Mouse (Mus musculus): ENCODE measurements around the gene Rad51b. TPM values are rescaled to one million over a fixed set of nuclear protein-coding genes. Genes with fewer than 3 reads are reported as not detected.

Rad51b gene
- total RNA-seq, 2 experiments from 2014 or later: 0.36 TPM; not detected in 1

- intact Hi-C loops (cut with DNase I): no loop called here
- no peak for TF ChIP-seq CTCF (IDR thresholded peaks at IDR 0.05)
- no peak for DNase-seq (ENCODE audit: extremely low spot score in 1 of 2, low spot score in 2 of 2)
- Histone ChIP-seq H3K4me3 (no peak overlapping the region), H3K27ac (no peak overlapping the region)
Observed at GRCm38 (mm10) chr12:79584556-79585307, 287.6 kb downstream of the Rad51b start.

GRCm38 (mm10) chr12:79585336-79585735 is 288.3 kb downstream of the Rad51b start:
- intact Hi-C loops (cut with DNase I): no loop called here
- no peak for TF ChIP-seq CTCF (IDR thresholded peaks at IDR 0.05)
- Histone ChIP-seq H3K4me3 (no peak overlapping the region), H3K27ac (no peak overlapping the region)
- DNase-seq (ENCODE audit: extremely low spot score in 1 of 2, low spot score in 2 of 2): no peak

GRCm38 (mm10) chr12:79588831-79589230 is 291.7 kb downstream of the Rad51b start:
- no peak for DNase-seq (ENCODE audit: extremely low spot score in 1 of 2, low spot score in 2 of 2)
- no peak overlapping the region for H3K27ac ChIP-seq
- no peak overlapping the region for H3K4me3 ChIP-seq
- TF ChIP-seq CTCF (IDR thresholded peaks at IDR 0.05): no peak
- intact Hi-C loops (cut with DNase I): no loop called here

DNA sequence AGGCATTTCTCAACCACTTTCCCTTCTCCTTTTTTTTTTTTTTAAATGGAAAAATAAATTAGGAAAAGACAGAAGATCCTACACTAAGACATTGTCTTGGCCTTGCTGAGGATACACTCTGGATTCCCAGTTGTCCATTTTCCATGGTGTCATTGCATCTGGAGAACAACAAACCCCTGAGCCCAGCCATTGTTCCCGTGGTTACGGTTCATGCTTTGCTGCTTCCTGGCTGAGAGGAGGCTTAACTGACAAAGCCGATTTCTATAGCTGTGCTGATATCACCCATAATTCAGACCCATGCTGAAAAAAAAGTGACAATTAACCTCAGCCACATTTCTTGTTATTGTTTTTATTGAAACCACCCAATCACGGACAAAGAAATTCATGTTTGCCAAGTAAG is 295.1 kb downstream of the Rad51b start:
- intact Hi-C loops (cut with DNase I): no loop called here
- no peak overlapping the region for H3K27ac ChIP-seq

GRCm38 (mm10) chr12:79596842-79597241 is 299.8 kb downstream of the Rad51b start:
- Histone ChIP-seq H3K4me3 (no peak overlapping the region), H3K27ac (no peak overlapping the region)
- TF ChIP-seq CTCF (IDR thresholded peaks at IDR 0.05): no peak
- intact Hi-C loops (cut with DNase I): no loop called here
- DNase-seq (ENCODE audit: extremely low spot score in 1 of 2, low spot score in 2 of 2): no peak

More for the DNA sequence above, 295.1 kb downstream of the Rad51b start:
- TF ChIP-seq CTCF (IDR thresholded peaks at IDR 0.05): no peak
- no peak overlapping the region for H3K4me3 ChIP-seq
- DNase-seq (ENCODE audit: extremely low spot score in 1 of 2, low spot score in 2 of 2): no peak

DNA sequence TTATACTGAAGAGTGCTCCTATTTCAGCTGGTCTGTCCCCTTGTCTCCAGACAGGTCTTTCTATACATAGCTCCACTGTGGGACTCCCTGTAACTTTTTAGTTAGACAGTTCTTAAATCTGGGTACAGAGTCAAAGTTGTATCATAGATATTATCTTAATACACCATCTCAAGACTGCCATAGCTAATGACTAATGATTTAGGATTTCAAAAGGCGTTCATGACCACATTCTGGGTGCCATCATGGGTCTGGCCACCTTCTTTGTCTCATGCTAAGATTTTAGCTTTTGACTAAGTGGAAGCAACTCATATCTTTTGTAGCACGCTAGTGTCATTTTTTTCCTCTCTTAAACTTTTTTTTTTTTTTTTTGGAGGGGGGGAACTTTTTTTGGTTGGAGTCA is 300.3 kb downstream of the Rad51b start:
- intact Hi-C loops (cut with DNase I): no loop called here

GRCm38 (mm10) chr12:79597786-79598185 is 300.7 kb downstream of the Rad51b start:
- intact Hi-C loops (cut with DNase I): no loop called here
- DNase-seq (ENCODE audit: extremely low spot score in 1 of 2, low spot score in 2 of 2): no peak
- no peak for TF ChIP-seq CTCF (IDR thresholded peaks at IDR 0.05)
- Histone ChIP-seq H3K27ac (no peak overlapping the region), H3K4me3 (no peak overlapping the region)

More for the DNA sequence above, 300.3 kb downstream of the Rad51b start:
- DNase-seq (ENCODE audit: extremely low spot score in 1 of 2, low spot score in 2 of 2): no peak
- Histone ChIP-seq H3K27ac (no peak overlapping the region), H3K4me3 (no peak overlapping the region)
- TF ChIP-seq CTCF (IDR thresholded peaks at IDR 0.05): no peak

- no peak for DNase-seq (ENCODE audit: extremely low spot score in 1 of 2, low spot score in 2 of 2)
- no peak overlapping the region for H3K4me3 ChIP-seq
- no peak overlapping the region for H3K27ac ChIP-seq
- intact Hi-C loops (cut with DNase I): no loop called here
- no peak for TF ChIP-seq CTCF (IDR thresholded peaks at IDR 0.05)
Observed at GRCm38 (mm10) chr12:79598496-79598895, 301.4 kb downstream of the Rad51b start.

- no peak for TF ChIP-seq CTCF (IDR thresholded peaks at IDR 0.05)
- no peak overlapping the region for H3K27ac ChIP-seq
- no peak overlapping the region for H3K4me3 ChIP-seq
- intact Hi-C loops (cut with DNase I): no loop called here
- DNase-seq (ENCODE audit: extremely low spot score in 1 of 2, low spot score in 2 of 2): no peak
Observed at GRCm38 (mm10) chr12:79598901-79599300, 301.8 kb downstream of the Rad51b start.

DNA sequence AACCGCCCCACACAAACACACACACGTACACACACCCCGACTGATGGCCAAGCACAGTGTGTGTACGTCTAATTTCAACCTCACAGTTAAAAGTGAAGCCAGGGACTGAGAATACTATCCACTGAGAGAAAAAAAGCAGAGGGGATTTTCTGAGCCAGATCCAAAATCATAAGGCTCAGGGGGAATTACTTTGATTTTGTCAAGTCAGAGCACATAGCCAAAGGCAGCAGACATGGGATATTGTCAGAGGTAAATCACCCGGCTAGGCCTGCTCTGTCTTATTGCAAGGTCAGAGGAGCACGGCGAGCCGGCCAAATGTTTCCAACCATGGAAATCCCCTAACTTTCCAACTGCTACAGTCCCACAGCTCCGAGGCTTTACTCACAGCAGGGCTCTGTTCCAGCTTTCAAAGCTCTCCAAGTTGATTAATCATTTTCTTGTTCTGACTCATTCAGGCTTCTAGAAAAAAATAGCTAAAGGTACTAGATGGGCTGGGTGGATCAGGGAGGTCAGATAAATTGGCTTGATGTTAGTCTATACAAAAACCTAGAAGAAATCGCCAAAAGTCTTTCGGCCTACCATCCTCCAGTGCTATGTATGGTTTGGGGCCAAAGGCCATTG is 303.2 kb downstream of the Rad51b start:
- intact Hi-C loops (cut with DNase I): no loop called here
- Histone ChIP-seq H3K27ac (no peak overlapping the region), H3K4me3 (no peak overlapping the region)
- TF ChIP-seq CTCF (IDR thresholded peaks at IDR 0.05): no peak
- peak; percentile 10 to 14 for DNase-seq (ENCODE audit: extremely low spot score in 1 of 2, low spot score in 2 of 2)

- DNase-seq (ENCODE audit: extremely low spot score in 1 of 2, low spot score in 2 of 2): no peak
Observed at GRCm38 (mm10) chr12:79602641-79603040, 305.6 kb downstream of the Rad51b start.

DNA sequence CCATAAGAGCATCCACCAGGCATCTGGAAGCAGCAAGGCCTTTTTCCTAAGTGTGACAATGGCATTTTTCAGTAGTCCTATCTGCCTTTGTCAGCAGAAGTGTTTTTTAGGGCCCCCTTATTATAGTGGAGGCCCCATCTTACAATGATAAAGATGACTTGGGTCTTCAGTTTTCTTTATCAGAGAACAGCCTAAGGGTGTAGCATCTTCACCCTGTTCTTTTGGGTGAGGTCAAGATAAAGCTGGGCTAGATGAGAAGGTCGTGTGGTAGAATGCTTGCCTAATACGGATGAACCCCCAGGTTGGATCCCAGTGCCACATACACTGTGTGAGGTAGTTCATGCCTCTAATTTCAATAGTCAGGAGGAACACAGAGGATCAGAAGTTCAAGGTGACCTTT is 307.8 kb downstream of the Rad51b start:
- DNase-seq (ENCODE audit: extremely low spot score in 1 of 2, low spot score in 2 of 2): no peak
- TF ChIP-seq CTCF (IDR thresholded peaks at IDR 0.05): no peak
- no peak overlapping the region for H3K27ac ChIP-seq
- no peak overlapping the region for H3K4me3 ChIP-seq
- intact Hi-C loops (cut with DNase I): no loop called here

More at GRCm38 (mm10) chr12:79602641-79603040, 305.6 kb downstream of the Rad51b start:
- no peak for TF ChIP-seq CTCF (IDR thresholded peaks at IDR 0.05)
- H3K4me3 ChIP-seq: no peak overlapping the region
- intact Hi-C loops (cut with DNase I): no loop called here
- H3K27ac ChIP-seq: no peak overlapping the region

All from left cerebral cortex, adult 2 months (tissue).